Mouse (Mus musculus): ENCODE measurements at regions not wholly inside any gene's neighbourhood (a gene's known extent, or its start where the extent isn't known, plus 50 kb on each side); places are given as distances from the start of the nearest gene placed in this dataset.

GRCm38 (mm10) chr3:32277572-32277971 is 88.2 kb downstream of the Zmat3 start:
- DNase-seq = no peak

GRCm38 (mm10) chr3:32265619-32266222 is 100.1 kb downstream of the Zmat3 start:
- DNase-seq = peak; percentile 9 to 30

All from kidney, postnatal 4 days (tissue).